Mouse (Mus musculus) midbrain, embryonic 14.5 days (tissue): ENCODE data around the gene Ptpn21. TPM values are rescaled to one million over a fixed set of nuclear protein-coding genes. Genes with fewer than 3 reads are reported as not detected.

Source experiments
- ATAC-seq: fragments of 200-750 bp; cut with Nextera tagmentation; 2 replicates; pipeline ENCODE4 v1.8.0; 2017; ENCODE audit warnings: moderate number of reproducible peaks, moderate library complexity; ENCODE audit not compliant: low FRiP score, low TSS enrichment
- DNase-seq: peaks from one replicate; pipeline ENCODE4 v3.0.0-alpha.2; 2015
- H3K27ac ChIP-seq: fragments of 300-500 bp; sonication (generic); replicated peaks from 2 replicates; pipeline ENCODE4 v1.5.1; 2014; ENCODE audit warnings: mild to moderate bottlenecking, low read depth, low read length, moderate library complexity
- H3K27me3 ChIP-seq: fragments of 300-500 bp; sonication (generic); 2 replicates; pipeline ENCODE4 v1.6.1; 2014; ENCODE audit warnings: low read length, control low read depth, mixed read lengths; ENCODE audit not compliant: control insufficient read depth, insufficient read depth
- H3K36me3 ChIP-seq: fragments of 300-500 bp; sonication (generic); 2 replicates; pipeline ENCODE4 v1.6.1; 2014; ENCODE audit warnings: low read length, control low read depth; ENCODE audit not compliant: control insufficient read depth, insufficient read depth
- H3K4me1 ChIP-seq: fragments of 300-500 bp; sonication (generic); 2 replicates; pipeline ENCODE4 v1.6.1; 2014; ENCODE audit warnings: mild to moderate bottlenecking, antibody characterized with exemption, low read length, control low read depth; ENCODE audit not compliant: control insufficient read depth, insufficient read depth
- H3K4me2 ChIP-seq: fragments of 300-500 bp; sonication (generic); 2 replicates; pipeline ENCODE4 v1.6.1; 2014; ENCODE audit warnings: mild to moderate bottlenecking, low read length, moderate library complexity
- H3K4me3 ChIP-seq: fragments of 300-500 bp; sonication (generic); replicated peaks from 2 replicates; pipeline ENCODE4 v1.5.1; 2014; ENCODE audit warnings: low read depth, low read length
- H3K9ac ChIP-seq: fragments of 300-500 bp; sonication (generic); replicated peaks from 2 replicates; pipeline ENCODE4 v1.6.1; 2014; ENCODE audit warnings: mild to moderate bottlenecking, low read length, moderate library complexity
- H3K9me3 ChIP-seq: fragments of 300-500 bp; sonication (generic); 2 replicates; pipeline ENCODE4 v1.6.1; 2016; ENCODE audit warnings: low read length, control low read depth, mixed read lengths; ENCODE audit not compliant: control insufficient read depth
- WGBS: fragments of 180-500 bp; shearing (Covaris S2); extraction: QIAGEN DNeasy Blood & Tissue Kit; methylation state at CpG from one replicate; pipeline ENCODE4 v1.1.7; 2014; 5-methylcytosine and 5-hydroxymethylcytosine counted together
- polyA plus RNA-seq: library from polyadenylated mRNA; unstranded; fragments of >200 nt; fragmentation: Nextera tagmentation; extraction: Ambion mirVana; gene quantifications from 2 replicates; pipeline ENCODE4 v1.2.1, GENCODE M21; 2014

Gene Ptpn21
- polyA plus RNA-seq, 1 experiment from 2014 or later, result 5.4 TPM

DNA sequence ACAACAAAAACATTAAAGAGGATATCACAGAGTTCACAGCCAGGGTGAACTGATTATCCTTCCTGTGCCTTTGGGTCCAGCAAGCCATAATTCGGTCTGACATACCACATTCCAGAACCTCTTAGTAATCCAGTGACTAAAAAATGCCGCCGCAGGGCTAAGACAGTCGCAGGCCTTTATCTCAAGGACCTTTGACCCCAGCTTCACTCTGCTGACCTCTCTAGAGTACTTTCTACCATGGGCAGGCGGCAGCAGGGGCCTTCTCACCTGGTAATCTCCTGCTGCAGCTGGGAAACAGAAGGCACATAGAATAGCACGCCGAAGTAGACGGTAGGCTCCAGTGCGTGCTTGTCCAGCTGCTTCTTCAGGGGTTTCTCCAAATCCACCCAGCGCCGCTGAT lies 22.4 kb downstream of the Ptpn21 start:
- no peak for ATAC-seq
- no peak for DNase-seq
- Histone ChIP-seq H3K4me1 (no peaks in the 10 kb centered on the region), H3K9me3 (no peaks in the 10 kb centered on the region), H3K9ac (no peak overlapping the region), H3K27me3 (no peaks in the 10 kb centered on the region), H3K4me3 (no peak overlapping the region), H3K27ac (no peak overlapping the region), H3K4me2 (no peak overlapping the region), H3K36me3 (no peaks in the 10 kb centered on the region)
- WGBS, result 20% methylated on average over 11 of the region's 11 CpGs

DNA sequence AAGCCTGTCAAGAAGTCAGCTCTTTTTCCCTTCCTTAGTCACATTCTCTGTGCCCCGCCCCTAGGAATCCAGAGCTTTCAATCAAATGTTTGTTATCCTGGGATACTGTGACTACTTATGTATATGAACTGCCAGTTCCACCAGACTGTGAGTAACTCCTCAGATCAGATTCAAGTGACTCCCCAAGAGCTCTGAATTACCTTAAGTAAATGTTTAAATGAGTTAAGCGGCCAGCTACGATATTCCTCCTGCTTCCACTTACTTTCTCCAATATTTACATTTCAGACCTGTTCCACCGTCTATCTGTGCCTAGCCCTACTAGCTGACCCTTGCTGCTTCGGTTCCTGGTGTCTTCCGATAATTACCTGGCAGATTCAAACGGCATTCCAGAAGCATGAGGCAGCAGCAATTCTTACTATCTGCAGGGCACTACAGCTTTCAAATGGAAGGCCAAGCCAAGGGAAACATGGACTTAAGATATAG lies 23.5 kb downstream of the Ptpn21 start:
- ATAC-seq (no peak), DNase-seq (no peak)
- H3K9me3 ChIP-seq, result no peaks in the 10 kb centered on the region
- H3K4me2 ChIP-seq, result no peak overlapping the region
- no peaks in the 10 kb centered on the region for H3K4me1 ChIP-seq
- no peak overlapping the region for H3K9ac ChIP-seq
- H3K27ac ChIP-seq, result no peak overlapping the region
- 61% methylated on average over 7 of the region's 7 CpGs for WGBS
- H3K36me3 ChIP-seq, result no peaks in the 10 kb centered on the region
- H3K27me3 ChIP-seq, result no peaks in the 10 kb centered on the region
- H3K4me3 ChIP-seq, result no peak overlapping the region

DNA sequence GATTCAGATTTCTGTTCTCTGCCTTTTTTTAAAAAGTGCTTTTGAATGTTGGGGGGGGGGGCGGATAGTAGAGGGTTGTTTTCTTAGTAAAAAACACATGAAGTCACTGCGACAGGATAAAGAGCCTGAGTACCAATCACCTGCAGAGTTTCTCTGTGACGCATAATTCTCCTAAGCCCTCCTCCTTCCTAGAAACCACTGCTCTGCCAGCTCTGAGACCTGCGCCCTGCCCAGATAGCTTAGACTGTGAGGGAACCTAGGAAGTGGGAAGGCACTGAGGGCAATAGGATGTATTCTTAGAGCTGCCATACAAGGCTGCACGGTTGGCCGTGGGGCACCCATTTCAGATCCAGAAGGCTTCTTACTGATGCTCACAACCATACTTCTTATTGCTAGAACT lies 24.4 kb downstream of the Ptpn21 start:
- no peak overlapping the region for H3K27ac ChIP-seq
- no peak overlapping the region for H3K4me2 ChIP-seq
- no peaks in the 10 kb centered on the region for H3K4me1 ChIP-seq
- no peak overlapping the region for H3K9ac ChIP-seq
- no peaks in the 10 kb centered on the region for H3K36me3 ChIP-seq
- ATAC-seq, result no peak
- WGBS, result 67% methylated on average over 6 of the region's 6 CpGs
- DNase-seq, result no peak
- no peaks in the 10 kb centered on the region for H3K27me3 ChIP-seq
- H3K4me3 ChIP-seq, result no peak overlapping the region
- no peaks in the 10 kb centered on the region for H3K9me3 ChIP-seq

DNA sequence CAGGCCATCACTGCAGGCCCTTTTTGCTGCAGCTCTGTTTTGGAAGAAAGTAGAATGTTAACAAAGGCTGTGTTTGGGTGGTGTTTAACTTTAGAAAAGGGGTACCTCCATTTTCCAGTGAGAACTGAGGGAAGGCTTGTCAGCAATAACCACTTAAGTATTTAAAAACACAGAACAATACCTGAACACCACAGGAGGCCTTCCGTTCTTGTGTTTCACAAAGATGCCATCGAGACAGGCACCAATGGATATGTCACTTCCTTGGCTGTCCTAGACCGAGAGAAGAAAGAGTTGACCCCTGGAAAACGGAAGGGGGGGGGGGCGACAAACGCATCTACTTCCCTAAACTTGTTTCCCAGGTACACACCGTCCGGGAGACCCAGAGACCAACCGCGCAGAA lies 33.2 kb downstream of the Ptpn21 start:
- DNase-seq, result no peak
- peaks cover 12% of the 10 kb centered on the region; the same call in 1 of the 2 replicates for H3K36me3 ChIP-seq
- no peak overlapping the region for H3K4me3 ChIP-seq
- no peaks in the 10 kb centered on the region for H3K4me1 ChIP-seq
- H3K27ac ChIP-seq, result no peak overlapping the region
- H3K4me2 ChIP-seq, result no peak overlapping the region
- H3K27me3 ChIP-seq, result no peaks in the 10 kb centered on the region
- no peak for ATAC-seq
- no peak overlapping the region for H3K9ac ChIP-seq
- no peaks in the 10 kb centered on the region for H3K9me3 ChIP-seq
- WGBS, result 77% methylated on average over 10 of the region's 10 CpGs

DNA sequence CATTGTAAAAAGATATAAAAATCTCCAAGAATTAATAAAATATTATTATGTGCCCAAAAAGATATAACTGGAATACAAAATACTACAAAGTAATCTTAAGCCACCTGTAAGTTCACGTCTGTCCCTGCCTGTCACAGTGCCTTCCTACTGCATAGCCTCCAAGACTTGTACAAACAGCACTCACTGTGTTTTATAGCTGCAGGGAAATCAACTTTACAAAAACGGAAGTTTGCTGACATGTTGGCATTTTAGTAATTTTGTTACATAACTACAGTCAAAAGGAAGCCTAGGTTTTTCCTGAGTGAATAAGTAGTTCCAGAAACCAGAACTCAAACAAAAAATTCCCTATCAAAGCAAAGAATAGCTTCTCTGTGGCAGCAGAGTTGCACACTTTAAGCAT lies 33.7 kb downstream of the Ptpn21 start:
- no peak overlapping the region for H3K4me2 ChIP-seq
- H3K4me1 ChIP-seq, result no peaks in the 10 kb centered on the region
- no peak for ATAC-seq
- H3K4me3 ChIP-seq, result no peak overlapping the region
- no peaks in the 10 kb centered on the region for H3K9me3 ChIP-seq
- 87% methylated on average over 2 of the region's 2 CpGs for WGBS
- no peak for DNase-seq
- H3K36me3 ChIP-seq, result peaks cover 13% of the 10 kb centered on the region; the same call in 1 of the 2 replicates
- no peak overlapping the region for H3K9ac ChIP-seq
- H3K27me3 ChIP-seq, result no peaks in the 10 kb centered on the region
- H3K27ac ChIP-seq, result no peak overlapping the region

DNA sequence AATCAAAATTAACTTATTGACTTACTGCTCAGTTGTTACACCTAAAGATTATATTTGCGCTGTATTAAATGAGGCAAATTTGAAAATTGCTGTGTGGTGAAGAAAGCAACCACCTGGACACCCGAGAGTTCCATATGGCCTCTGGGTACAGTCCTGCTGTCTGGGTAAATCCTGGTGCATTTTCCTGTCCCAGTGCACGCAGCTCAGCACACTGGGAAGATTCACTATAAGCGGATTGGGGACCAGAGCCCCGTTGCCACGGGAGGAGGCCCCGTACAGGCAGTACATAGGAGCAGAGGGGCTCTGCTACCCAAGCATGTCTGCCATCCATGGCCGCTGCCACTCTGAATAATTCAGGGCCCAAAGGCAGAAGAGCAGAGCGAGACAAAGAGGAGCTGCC lies 35.6 kb downstream of the Ptpn21 start:
- no peak overlapping the region for H3K27ac ChIP-seq
- H3K4me1 ChIP-seq, result no peaks in the 10 kb centered on the region
- WGBS, result 69% methylated on average over 9 of the region's 9 CpGs
- H3K36me3 ChIP-seq, result peaks cover 16% of the 10 kb centered on the region; the same call in 1 of the 2 replicates
- no peak overlapping the region for H3K4me3 ChIP-seq
- no peak overlapping the region for H3K4me2 ChIP-seq
- DNase-seq, result no peak
- H3K9me3 ChIP-seq, result no peaks in the 10 kb centered on the region
- H3K27me3 ChIP-seq, result no peaks in the 10 kb centered on the region
- no peak overlapping the region for H3K9ac ChIP-seq
- ATAC-seq, result no peak

DNA sequence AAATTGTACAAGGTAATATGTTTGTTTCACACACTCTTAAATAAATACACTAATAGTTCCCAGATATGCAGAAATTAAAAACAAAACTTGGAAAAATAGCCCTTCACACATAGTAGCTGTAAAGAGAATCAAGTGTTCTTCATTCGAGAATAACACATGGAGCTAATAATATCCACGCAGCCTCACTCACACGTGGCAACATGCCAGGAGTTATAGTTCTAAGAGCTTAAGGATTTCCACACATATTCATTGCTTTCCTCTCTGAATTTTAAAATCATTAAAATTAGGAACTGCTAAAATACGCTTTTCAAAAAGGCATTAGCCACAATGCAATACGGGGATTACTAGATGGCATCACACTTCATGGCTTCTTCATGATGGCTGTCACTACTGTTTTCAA lies 40.0 kb downstream of the Ptpn21 start:
- no peak for DNase-seq
- H3K4me3 ChIP-seq, result no peak overlapping the region

DNA sequence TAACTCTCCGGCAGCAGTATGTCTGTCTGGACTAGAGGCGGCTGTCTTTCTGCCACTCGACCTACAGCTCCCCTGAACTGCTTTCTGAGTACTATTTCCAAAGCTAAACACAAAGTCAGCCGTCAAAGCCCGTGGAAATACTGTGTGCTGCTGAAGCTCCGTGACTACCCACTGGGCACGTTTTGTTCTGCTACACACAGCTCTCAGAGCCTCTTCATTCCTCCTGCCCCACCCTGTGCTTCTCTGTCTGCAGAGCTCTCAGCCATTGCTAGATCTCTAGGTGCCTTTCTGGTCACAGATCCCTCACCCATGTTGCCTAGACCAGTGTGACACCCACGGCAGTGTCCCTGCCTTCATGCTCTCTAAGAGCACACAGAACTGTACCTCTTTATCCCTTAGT lies 47.0 kb downstream of the Ptpn21 start:
- H3K27ac ChIP-seq, result no peak overlapping the region
- H3K4me1 ChIP-seq, result no peaks in the 10 kb centered on the region
- DNase-seq (no peak), ATAC-seq (no peak)
- H3K9me3 ChIP-seq, result no peaks in the 10 kb centered on the region
- H3K4me2 ChIP-seq, result no peak overlapping the region
- peaks cover 34% of the 10 kb centered on the region for H3K36me3 ChIP-seq
- H3K4me3 ChIP-seq, result no peak overlapping the region
- H3K9ac ChIP-seq, result no peak overlapping the region
- WGBS, result 84% methylated on average over 8 of the region's 8 CpGs
- no peaks in the 10 kb centered on the region for H3K27me3 ChIP-seq

More for the DNA sequence above, 40.0 kb downstream of the Ptpn21 start:
- Histone ChIP-seq H3K4me2 (no peak overlapping the region), H3K9me3 (no peaks in the 10 kb centered on the region), H3K9ac (no peak overlapping the region), H3K4me1 (no peaks in the 10 kb centered on the region), H3K27ac (no peak overlapping the region), H3K36me3 (peaks cover 7% of the 10 kb centered on the region), H3K27me3 (no peaks in the 10 kb centered on the region)
- ATAC-seq, result no peak
- 90% methylated on average over 5 of the region's 5 CpGs for WGBS

DNA sequence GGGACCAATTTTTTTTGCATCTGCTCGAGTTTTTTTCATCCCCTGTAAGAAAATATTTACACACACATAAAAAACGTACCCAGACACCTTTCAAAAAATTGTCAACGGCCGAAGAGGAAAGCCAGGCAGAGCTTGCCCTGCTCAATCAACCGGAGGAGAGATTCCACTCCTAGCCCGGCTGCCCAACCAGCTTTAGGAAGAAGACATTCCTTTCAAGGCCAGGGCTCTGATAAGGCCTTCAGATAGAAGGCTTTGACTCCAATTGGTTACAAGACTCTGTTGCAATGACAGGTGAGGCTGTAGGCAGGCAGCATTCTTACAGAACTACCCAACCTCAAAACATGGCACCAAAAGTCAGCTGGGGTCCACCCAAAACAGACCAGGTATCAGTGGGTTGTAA lies 53.6 kb downstream of the Ptpn21 start:
- H3K4me3 ChIP-seq, result no peak overlapping the region
- peaks cover 43% of the 10 kb centered on the region for H3K36me3 ChIP-seq
- H3K4me1 ChIP-seq, result no peaks in the 10 kb centered on the region
- H3K9ac ChIP-seq, result no peak overlapping the region
- ATAC-seq (no peak), DNase-seq (no peak)
- no peaks in the 10 kb centered on the region for H3K27me3 ChIP-seq
- no peak overlapping the region for H3K27ac ChIP-seq
- no peak overlapping the region for H3K4me2 ChIP-seq
- H3K9me3 ChIP-seq, result no peaks in the 10 kb centered on the region
- 77% methylated on average over 6 of the region's 6 CpGs for WGBS
